Mouse (Mus musculus) left cerebral cortex, postnatal 14 days (tissue): ENCODE data around the gene B4gat1. TPM values are rescaled to one million over a fixed set of nuclear protein-coding genes. Genes with fewer than 3 reads are reported as not detected.
"Not testable (repeated sequence)": the region's sequence is repeated elsewhere in the genome, so short reads cannot be mapped to it uniquely, and the experiment has no call there.

Source experiments
- DNase-seq, 2 experiments: peaks; one replicate each; pipeline ENCODE4 v3.0.0; 2021 to 2022; ENCODE audit warnings: low spot score in 2 of 2, mixed read lengths in 1 of 2
- intact Hi-C: fragments of 180-260 bp; cut with DNase I; formaldehyde crosslinking; loops from one replicate; pipeline ENCODE4 v1.15.1; 2025
- total RNA-seq, 2 experiments: library from RNA; stranded (reverse); gene quantifications; 2 replicates each; pipeline ENCODE4 v1.2.3; 2021

B4gat1 gene
- total RNA-seq, 2 experiments from 2014 or later, result 148 to 151 TPM

DNA sequence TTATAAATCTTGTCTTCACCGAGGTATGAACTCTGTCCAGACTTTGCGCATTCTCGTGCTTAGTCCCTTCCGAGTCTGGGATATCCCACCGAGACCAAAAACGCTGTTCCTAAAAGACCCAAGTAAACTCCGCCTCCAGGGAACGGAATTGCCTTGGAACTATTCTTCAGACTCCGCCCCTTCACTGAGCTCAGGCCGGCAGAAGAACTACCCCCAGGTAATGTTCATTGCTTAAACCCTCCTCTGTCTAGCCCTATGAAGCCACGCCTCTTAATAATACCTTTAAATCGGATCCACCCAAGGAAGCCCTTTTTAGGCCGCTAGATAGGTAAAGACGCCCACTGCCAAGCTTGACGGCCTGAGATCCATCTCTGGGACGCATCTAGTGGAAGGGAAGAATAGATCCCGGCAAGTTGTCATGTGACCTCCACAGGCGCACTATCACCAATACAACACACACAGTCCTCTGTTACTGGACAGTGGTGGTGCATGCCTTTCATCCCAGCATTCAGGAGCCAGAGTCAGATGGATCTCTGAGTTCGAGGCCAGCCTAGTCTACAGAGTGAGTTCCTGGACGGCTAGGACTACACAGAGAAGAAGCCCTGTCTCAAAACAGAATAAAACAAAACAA lies 33.9 kb downstream of the B4gat1 start:
- no peak for DNase-seq
- intact Hi-C loops, result loop anchor here (2.0 kb wide), 1 partner anchor 16 kb away; no protein-coding TSS in a partner anchor

DNA sequence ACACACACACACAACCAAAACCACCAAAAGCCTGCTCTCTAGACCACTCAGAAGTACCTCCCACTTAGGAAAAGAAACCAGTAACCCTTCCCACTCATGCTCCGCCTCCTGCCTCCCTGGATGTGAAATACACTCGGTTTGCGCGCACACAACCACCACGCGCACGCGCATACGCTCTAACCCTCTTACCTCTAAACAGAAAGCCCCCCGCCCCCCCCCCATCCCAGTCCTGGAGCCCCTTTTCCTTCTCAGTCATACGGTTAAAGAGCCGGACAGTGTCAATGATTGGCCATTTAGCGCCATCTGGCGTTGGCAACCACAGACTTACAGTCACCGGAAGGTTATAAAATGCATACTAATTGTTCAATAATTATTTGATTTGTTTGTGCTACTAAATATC lies 34.4 kb downstream of the B4gat1 start:
- no peak for DNase-seq
- intact Hi-C loops, result loop anchor here (2.0 kb wide), 1 partner anchor 16 kb away; no protein-coding TSS in a partner anchor

DNA sequence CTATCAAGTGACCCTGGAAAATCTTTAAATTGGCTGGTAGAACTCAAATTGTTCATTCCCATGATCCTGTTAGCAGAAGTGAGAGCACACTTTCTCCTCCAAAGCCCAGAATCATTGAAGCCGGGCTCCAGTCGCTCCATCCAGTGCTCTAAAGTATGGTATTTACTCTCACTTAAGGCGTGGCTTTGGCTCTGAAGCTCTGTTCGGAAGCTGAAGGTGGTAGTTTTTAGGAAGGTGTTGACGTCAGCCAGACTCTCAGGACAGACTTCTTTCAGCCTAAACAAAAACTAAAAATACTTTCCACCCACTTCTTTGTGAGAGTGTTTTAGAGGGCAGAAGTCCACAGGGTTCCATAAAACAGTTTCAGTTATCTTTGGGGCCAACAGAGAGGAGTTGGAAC lies 34.9 kb downstream of the B4gat1 start:
- DNase-seq, result no peak
- intact Hi-C loops, result loop anchor here (2.0 kb wide), 1 partner anchor 17 kb away; no protein-coding TSS in a partner anchor

DNA sequence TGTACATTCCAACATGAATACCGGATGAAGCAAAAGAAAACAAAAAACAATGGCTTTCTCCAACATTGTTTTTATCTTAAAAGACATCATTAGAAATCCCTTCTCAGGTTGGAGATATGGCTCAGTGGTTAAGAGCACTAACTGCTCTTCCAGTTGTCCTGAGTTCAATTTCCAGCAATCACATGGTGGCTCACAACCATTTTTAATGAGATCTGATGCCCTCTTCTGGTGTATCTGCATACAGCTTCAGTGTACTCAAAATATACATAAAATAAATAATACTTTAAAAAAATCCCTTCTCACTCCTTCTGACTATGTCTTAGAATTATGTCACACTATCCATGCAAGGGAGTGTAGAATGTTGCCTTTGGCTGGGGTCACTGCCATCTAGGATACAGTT lies 40.7 kb downstream of the B4gat1 start:
- intact Hi-C loops, result no loop called here
- DNase-seq, result no peak

DNA sequence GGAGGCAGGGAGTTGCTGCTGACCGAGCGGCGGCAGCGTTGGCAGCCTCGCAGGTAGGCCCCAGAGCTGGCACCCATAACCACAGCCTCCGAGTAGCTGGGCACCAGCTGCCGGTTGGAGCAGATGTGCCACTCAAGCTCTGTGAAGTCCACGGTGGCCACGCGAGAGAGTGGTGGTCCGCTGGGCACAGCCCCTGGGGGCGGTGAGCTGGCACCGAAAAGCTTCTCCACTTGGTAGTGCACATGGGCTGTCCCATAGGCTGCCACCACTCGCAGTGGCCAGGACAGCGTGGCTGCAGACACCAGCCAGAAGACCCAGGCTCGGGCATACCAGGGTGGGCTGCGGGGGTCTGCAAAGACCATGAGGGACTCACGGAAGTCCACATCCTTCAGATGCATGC lies 43.4 kb downstream of the B4gat1 start:
- intact Hi-C loops, result no loop called here
- no peak for DNase-seq

DNA sequence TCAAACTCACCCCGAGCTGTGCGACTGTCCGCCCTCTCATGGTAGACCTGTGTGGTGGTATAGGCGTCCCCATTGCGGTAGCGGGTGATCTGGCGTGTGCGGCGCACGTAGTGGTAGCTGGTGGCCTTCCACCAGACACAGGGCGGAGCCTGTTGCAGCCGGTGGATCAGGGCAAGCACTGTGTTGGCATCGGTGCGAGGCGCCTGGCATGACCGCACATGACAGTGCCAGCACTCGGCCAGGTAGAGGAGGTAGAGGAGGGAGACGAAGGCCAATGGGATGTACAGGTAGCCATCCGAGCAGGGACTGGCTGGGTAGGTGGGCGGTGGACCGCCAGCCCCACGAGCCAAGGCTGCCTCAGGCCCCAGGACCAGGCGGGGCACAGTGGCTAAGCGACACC lies 44.0 kb downstream of the B4gat1 start:
- no peak for DNase-seq
- intact Hi-C loops, result no loop called here

DNA sequence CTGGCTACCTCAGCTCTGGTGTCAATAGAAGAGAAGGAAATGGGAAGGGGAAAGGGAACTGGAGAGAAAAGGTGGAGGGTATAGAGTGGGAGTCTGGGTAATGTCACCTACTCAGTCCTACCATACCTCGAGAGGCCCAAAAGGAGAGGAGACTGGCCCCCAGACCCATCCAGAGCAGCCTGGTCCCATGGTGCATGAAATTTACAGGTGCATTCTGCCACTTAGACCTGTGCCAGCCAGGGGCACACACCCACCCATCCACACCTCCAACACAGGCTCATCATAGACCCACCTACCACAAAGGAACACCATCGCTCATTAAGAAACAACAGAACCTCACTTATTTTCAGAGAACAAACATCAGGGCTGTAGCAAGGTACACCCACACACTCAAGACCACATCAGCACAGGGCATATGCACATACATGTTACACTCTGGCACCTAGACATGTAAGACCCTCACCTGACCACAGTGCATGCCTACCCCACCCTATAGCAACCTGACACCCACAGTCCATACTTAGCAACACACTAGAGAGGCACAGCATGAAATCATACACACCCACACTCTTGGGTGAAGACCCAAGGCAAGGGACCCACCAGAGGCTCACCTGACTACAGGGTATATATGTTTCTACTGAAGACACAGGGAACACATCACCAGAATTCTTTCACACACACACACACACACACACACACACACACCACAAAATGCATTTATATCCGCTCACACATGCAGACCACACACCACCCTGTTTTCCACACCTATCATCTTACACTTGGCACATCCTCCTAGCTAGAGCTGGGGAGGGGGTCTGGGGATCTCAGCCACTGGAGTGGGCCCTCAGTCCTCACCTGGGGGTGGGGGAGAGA lies 45.6 kb downstream of the B4gat1 start:
- intact Hi-C loops, result no loop called here
- DNase-seq, result peak in 1 of 2 experiments; percentile 68

DNA sequence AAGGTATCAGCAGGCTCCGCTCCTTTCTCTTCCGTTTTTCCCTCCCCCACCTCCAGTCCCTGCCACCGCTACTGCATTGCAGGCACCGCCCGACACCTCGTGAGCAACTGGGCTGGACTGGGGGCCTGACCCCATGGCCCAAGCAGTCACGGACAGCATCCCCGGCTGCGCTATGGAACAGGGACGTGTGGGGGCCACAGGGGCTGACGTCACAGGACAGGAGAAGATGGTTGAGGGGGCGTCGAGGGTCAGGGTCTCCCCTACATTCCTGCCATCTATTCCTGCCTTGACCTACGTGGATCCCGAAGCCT lies 46.2 kb downstream of the B4gat1 start:
- intact Hi-C loops, result no loop called here
- no peak for DNase-seq

DNA sequence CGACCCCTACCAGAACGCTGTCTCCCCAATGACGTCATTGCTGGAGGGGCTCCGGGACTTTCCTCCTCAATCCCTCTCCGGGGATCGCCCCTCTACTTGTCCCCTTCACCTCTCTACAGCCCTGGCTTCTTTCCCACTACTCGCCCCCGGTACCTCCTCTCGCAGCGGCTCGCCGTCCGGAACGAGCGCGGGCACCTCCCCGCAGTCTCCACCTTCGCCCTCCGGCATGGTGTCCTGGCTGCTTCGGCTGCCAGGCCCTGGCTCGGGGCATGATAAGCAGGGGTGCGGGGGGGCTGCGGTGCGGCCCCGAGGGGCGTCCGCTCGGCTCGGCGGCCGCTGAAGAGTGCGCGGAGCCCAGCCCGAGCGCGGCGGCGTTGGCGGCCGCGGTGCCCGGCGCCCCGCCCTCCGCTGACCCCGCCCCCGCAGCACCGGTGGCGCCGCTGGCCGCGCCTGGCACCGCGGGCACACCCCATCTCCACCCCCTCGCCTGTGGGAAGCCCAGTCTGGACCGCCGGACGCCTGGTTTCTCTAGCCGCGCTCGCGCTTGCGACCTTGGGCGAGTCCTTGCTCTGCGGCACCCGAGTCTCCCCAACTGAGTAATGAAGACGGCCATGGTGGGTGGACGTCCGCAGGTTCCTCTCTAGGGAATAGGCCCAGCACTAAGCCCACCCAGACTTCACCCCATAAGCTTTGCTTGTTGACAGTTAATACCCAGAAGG lies 46.7 kb downstream of the B4gat1 start, which contains the start of gene Tmem151a:
Gene Tmem151a (minus strand): TSS at position 387 of the 719 bp plus-strand sequence.
- DNase-seq, result no peak

DNA sequence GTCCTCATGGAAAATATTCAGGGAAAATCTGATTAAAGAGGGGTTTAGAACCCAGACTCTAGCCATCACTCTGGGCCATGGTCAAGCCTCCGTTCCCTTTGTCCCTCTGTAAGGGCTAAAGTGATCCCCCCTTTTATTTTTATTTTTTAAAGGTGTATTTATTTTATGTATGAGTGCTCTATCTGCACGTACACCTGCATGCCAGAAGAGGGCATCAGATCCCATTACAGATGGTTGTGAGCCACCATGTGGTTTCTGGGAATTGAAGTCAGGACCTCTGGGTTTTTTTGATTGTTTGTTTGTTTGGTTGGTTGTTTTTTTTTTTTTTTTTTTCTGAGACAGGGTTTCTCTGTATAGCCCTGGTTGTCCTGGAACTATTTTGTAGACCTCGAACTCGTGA lies 47.9 kb downstream of the B4gat1 start:
- DNase-seq, intact Hi-C loops: not testable (repeated sequence)

More for the DNA sequence above, 46.7 kb downstream of the B4gat1 start, which contains the start of gene Tmem151a:
- intact Hi-C loops, result no loop called here

DNA sequence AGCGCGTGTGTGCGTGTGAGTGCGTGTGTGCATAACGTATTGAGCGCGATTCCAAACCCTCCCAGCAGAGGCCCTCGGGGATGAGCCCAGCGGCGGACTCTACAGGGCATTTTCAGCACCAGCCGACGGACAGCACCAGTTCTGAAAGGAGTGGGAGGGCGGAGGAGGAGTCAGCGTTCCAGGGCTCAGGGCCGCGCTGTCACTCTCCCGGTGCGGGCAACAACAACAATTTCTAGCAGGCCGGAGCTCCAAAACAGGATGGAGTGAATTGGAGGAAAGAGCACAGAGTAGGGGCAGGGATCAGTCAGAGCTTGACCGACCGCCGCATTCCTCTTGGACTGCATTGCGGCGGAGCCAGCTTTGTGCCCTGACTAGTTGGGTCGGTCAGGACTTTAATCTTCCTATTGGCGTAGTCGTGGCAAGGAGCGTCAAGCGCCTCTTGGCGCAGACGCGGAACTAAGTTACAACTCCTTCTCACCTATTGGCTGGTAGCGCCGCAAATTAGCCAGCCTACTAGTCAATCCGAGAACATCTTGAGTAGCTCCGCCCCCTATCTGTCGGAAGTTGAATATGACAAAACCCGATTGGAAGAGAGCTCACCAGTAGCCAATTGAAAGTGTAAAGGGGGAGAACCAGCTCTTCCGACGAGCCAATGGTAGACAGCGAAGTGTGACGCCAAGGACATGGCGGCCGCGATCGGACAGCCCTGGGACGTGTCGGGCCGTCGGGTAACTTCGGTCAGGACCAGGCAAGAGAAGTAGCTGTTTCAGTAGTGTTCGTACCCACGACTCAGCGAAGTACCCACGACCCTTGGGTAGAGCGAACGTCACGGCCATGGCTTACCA lies 49.5 kb downstream of the B4gat1 start, which contains the start of gene Yif1a:
Gene Yif1a (plus strand): TSS at position 655 of the 845 bp plus-strand sequence.
- DNase-seq, result peak; percentile 96 to 99
- intact Hi-C loops, result no loop called here

DNA sequence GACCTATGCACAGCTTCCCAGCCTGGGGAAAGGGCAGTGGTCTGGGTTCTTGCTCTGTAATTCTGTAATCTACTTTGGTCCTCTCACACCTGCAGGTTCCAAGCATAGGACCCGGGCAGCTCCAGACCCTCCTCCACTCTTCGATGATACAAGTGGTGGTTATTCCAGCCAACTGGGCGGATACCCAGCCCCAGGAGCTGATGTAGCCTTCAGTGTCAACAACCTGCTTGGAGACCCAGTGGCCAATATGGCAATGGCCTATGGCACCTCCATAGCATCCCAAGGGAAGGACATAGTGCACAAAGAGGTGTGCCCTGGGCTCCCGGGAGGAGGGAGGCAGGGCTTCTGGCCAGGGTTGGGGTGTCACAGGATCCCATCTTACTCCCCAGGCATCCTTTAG lies 50.7 kb downstream of the B4gat1 start:
- DNase-seq, result no peak
- intact Hi-C loops, result no loop called here

Other genes with a start within 250 kb of the B4gat1 start
- 10 to 100 TPM; 63.5 to 65.8 TPM for gene Rbm4, start 244.9 kb upstream of the B4gat1 start, total RNA-seq
- gene Gm21992, start 227.2 kb upstream of the B4gat1 start, total RNA-seq, result 10 to 100 TPM; 12.9 to 19.3 TPM
- gene Rbm14, start 227.2 kb upstream of the B4gat1 start, total RNA-seq, result 10 to 100 TPM; 49.3 to 52.6 TPM
- 10 to 100 TPM; 33.5 to 33.7 TPM for gene Ccs, start 199.5 kb upstream of the B4gat1 start, total RNA-seq
- 1 to 10 TPM; 2.1 to 2.2 TPM for gene Ccdc87, start 199.5 kb upstream of the B4gat1 start, total RNA-seq
- gene Ctsf, start 183.7 kb upstream of the B4gat1 start, total RNA-seq, result 100 to 1,000 TPM; 115 to 120 TPM
- 1 to 10 TPM; 2.8 to 3.0 TPM for gene Actn3, start 160.9 kb upstream of the B4gat1 start, total RNA-seq
- 10 to 100 TPM; 27.7 to 29.0 TPM for gene Zdhhc24, start 160.2 kb upstream of the B4gat1 start, total RNA-seq
- gene Bbs1, start 132.2 kb upstream of the B4gat1 start, total RNA-seq, result 10 to 100 TPM; 46.5 to 47.2 TPM
- 10 to 100 TPM; 56.2 to 60.4 TPM for gene Dpp3, start 110.5 kb upstream of the B4gat1 start, total RNA-seq
- 10 to 100 TPM; 15.9 to 17.2 TPM for gene Peli3, start 95.7 kb upstream of the B4gat1 start, total RNA-seq
- 10 to 100 TPM; 60.2 to 61.9 TPM for gene Mrpl11, start 76.7 kb upstream of the B4gat1 start, total RNA-seq
- gene Npas4, start 48.5 kb upstream of the B4gat1 start, total RNA-seq, result 10 to 100 TPM; 10.7 to 11.3 TPM
- 10 to 100 TPM; 17.2 to 21.6 TPM for gene Slc29a2, start 15.0 kb upstream of the B4gat1 start, total RNA-seq
- 1 to 10 TPM; 4.8 to 6.2 TPM for gene AC124502.3, start 65 bp downstream of the B4gat1 start, total RNA-seq
- 10 to 100 TPM; 14.7 to 15.1 TPM for gene Brms1, start 2.5 kb downstream of the B4gat1 start, total RNA-seq
- 10 to 100 TPM; 59.6 to 66.7 TPM for gene Rin1, start 11.7 kb downstream of the B4gat1 start, total RNA-seq
- 1 to 10 TPM; 9.0 to 9.4 TPM for gene Cd248, start 29.3 kb downstream of the B4gat1 start, total RNA-seq
- 100 to 1,000 TPM; 164 to 171 TPM for gene Tmem151a, start 46.7 kb downstream of the B4gat1 start, total RNA-seq
- gene Yif1a, start 49.7 kb downstream of the B4gat1 start, total RNA-seq, result 10 to 100 TPM; 24.2 to 27.5 TPM
- 100 to 1,000 TPM; 325 to 352 TPM for gene Cnih2, start 59.7 kb downstream of the B4gat1 start, total RNA-seq
- 100 to 1,000 TPM; 176 to 184 TPM for gene Rab1b, start 68.2 kb downstream of the B4gat1 start, total RNA-seq
- 100 to 1,000 TPM; 220 to 226 TPM for gene Klc2, start 79.7 kb downstream of the B4gat1 start, total RNA-seq
- 10 to 100 TPM; 66.2 to 69.4 TPM for gene Pacs1, start 234.3 kb downstream of the B4gat1 start, total RNA-seq